Mouse (Mus musculus): Measurements from ENCODE around the gene Baz1b. TPM values are rescaled to one million over a fixed set of nuclear protein-coding genes. Genes with fewer than 3 reads are reported as not detected.

Gene Baz1b
- polyA plus RNA-seq, 1 experiment from 2014 or later: 50.8 TPM

DNA sequence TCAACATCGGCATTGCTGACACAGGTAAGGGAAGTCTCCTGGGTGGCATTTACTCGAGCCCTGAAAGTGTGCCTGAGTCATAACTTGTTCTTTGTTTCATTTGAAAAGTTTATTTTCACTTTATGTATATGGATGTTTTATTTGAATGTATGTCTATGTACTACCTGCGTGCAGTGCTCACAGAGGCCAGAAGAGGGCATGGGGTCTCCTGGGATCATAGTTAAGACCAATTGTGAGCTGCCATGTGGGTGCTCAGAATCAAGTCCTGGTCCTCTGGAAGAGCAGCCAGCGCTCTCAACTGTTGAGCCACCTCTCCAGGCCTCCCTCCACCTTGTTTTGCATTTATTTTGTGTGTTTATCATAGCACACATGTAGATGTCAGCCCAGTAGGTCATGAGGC, 30.6 kb upstream of the Baz1b start:
- Histone ChIP-seq H3K9me3 (ENCODE audit: control insufficient read depth, low read length) (no peaks in the 10 kb centered on the region), H3K27me3 (replicated peaks; ENCODE audit: control insufficient read depth, insufficient read depth, low read length) (no peaks in the 10 kb centered on the region), H3K9ac (ENCODE audit: low read depth, low read length) (no peak overlapping the region), H3K27ac (ENCODE audit: low read depth, low read length) (no peak overlapping the region), H3K36me3 (ENCODE audit: control insufficient read depth, insufficient read depth, low read length) (peaks cover 57% of the 10 kb centered on the region), H3K4me2 (no peak overlapping the region), H3K4me3 (ENCODE audit: low read depth, low read length) (no peak overlapping the region), H3K4me1 (replicated peaks; ENCODE audit: control insufficient read depth, insufficient read depth, low read length) (no peaks in the 10 kb centered on the region)
- ATAC-seq (replicated peaks; ENCODE audit: low FRiP score) (no peak), DNase-seq (ENCODE audit: low spot score) (no peak)
- WGBS: 93% methylated on average over 4 of the region's 4 CpGs

GRCm38 (mm10) chr5:135161221-135161620, 25.8 kb upstream of the Baz1b start:
- H3K36me3 ChIP-seq (ENCODE audit: control insufficient read depth, insufficient read depth, low read length): peaks cover 44% of the 10 kb centered on the region
- 93% methylated on average over 4 of the region's 4 CpGs for WGBS
- H3K9ac ChIP-seq (ENCODE audit: low read depth, low read length): no peak overlapping the region
- H3K4me2 ChIP-seq: no peak overlapping the region
- H3K4me3 ChIP-seq (ENCODE audit: low read depth, low read length): no peak overlapping the region
- no peaks in the 10 kb centered on the region for H3K9me3 ChIP-seq (ENCODE audit: control insufficient read depth, low read length)
- H3K4me1 ChIP-seq (replicated peaks; ENCODE audit: control insufficient read depth, insufficient read depth, low read length): no peaks in the 10 kb centered on the region
- no peak for ATAC-seq (replicated peaks; ENCODE audit: low FRiP score)
- H3K27me3 ChIP-seq (replicated peaks; ENCODE audit: control insufficient read depth, insufficient read depth, low read length): no peaks in the 10 kb centered on the region
- DNase-seq (ENCODE audit: low spot score): no peak
- H3K27ac ChIP-seq (ENCODE audit: low read depth, low read length): no peak overlapping the region

DNA sequence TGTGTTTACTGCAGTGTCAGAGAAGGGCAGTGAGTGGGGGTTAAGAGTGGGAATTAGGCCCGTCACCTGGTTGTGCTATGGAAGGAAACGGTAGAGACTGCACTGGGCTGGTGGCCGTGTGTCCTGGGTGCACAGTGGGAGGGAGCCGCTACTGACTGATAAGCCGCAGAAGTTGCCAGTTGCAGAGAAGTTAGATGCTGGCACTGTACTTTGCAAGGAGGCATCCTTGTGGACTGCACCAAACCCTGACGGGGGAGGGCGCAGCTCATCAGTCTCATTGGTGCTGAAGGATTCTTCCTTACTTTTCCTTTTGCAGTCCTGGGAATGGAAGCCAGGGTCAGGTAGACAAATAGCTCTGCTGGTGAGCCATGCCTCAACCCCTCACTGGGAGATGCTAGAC, 25.4 kb upstream of the Baz1b start:
- Histone ChIP-seq H3K4me3 (ENCODE audit: low read depth, low read length) (no peak overlapping the region), H3K9ac (ENCODE audit: low read depth, low read length) (no peak overlapping the region), H3K27ac (ENCODE audit: low read depth, low read length) (no peak overlapping the region), H3K27me3 (replicated peaks; ENCODE audit: control insufficient read depth, insufficient read depth, low read length) (no peaks in the 10 kb centered on the region), H3K4me2 (no peak overlapping the region), H3K4me1 (replicated peaks; ENCODE audit: control insufficient read depth, insufficient read depth, low read length) (no peaks in the 10 kb centered on the region), H3K36me3 (ENCODE audit: control insufficient read depth, insufficient read depth, low read length) (peaks cover 40% of the 10 kb centered on the region), H3K9me3 (ENCODE audit: control insufficient read depth, low read length) (no peaks in the 10 kb centered on the region)
- DNase-seq (ENCODE audit: low spot score): no peak
- 76% methylated on average over 7 of the region's 7 CpGs for WGBS
- ATAC-seq (replicated peaks; ENCODE audit: low FRiP score): no peak

GRCm38 (mm10) chr5:135162361-135162760, 24.7 kb upstream of the Baz1b start:
- Histone ChIP-seq H3K4me3 (ENCODE audit: low read depth, low read length) (no peak overlapping the region), H3K9me3 (ENCODE audit: control insufficient read depth, low read length) (no peaks in the 10 kb centered on the region), H3K27me3 (replicated peaks; ENCODE audit: control insufficient read depth, insufficient read depth, low read length) (no peaks in the 10 kb centered on the region), H3K4me1 (replicated peaks; ENCODE audit: control insufficient read depth, insufficient read depth, low read length) (no peaks in the 10 kb centered on the region), H3K36me3 (ENCODE audit: control insufficient read depth, insufficient read depth, low read length) (peaks cover 33% of the 10 kb centered on the region), H3K4me2 (no peak overlapping the region), H3K27ac (ENCODE audit: low read depth, low read length) (no peak overlapping the region), H3K9ac (ENCODE audit: low read depth, low read length) (no peak overlapping the region)
- DNase-seq (ENCODE audit: low spot score) (no peak), ATAC-seq (replicated peaks; ENCODE audit: low FRiP score) (no peak)
- WGBS: 91% methylated on average over 8 of the region's 8 CpGs

- no peak overlapping the region for H3K4me2 ChIP-seq
- no peaks in the 10 kb centered on the region for H3K27me3 ChIP-seq (replicated peaks; ENCODE audit: control insufficient read depth, insufficient read depth, low read length)
- H3K4me1 ChIP-seq (replicated peaks; ENCODE audit: control insufficient read depth, insufficient read depth, low read length): peaks cover under 1% of the 10 kb centered on the region; the same call in 1 of the 2 replicates
- ATAC-seq (replicated peaks; ENCODE audit: low FRiP score): no peak
- no peak overlapping the region for H3K27ac ChIP-seq (ENCODE audit: low read depth, low read length)
- peaks cover 31% of the 10 kb centered on the region for H3K36me3 ChIP-seq (ENCODE audit: control insufficient read depth, insufficient read depth, low read length)
- H3K4me3 ChIP-seq (ENCODE audit: low read depth, low read length): no peak overlapping the region
- WGBS: 84% methylated on average over 6 of the region's 6 CpGs
- no peak for DNase-seq (ENCODE audit: low spot score)
- H3K9ac ChIP-seq (ENCODE audit: low read depth, low read length): no peak overlapping the region
- no peaks in the 10 kb centered on the region for H3K9me3 ChIP-seq (ENCODE audit: control insufficient read depth, low read length)
These were observed 24.2 kb upstream of the Baz1b start for GRCm38 (mm10) chr5:135162821-135163220.

DNA sequence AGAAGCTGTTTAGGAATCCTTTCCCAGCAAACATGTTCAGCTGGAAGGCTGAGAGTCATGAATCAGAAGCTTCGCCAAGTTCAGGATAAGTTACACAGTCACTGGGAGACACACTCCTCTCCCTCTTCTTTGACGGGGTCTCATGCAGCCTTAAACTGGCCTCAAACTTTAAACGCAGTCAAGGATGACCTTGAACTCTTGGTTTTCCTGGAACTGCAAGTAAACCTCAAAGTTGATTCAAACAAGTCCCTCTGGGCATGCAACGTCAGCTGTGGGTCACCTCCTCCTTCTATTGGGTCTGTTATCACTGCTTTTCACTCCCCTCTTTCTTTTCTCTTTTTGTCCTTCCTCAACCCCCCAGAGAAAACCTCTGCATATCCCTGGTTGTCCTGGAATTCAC, 20.2 kb upstream of the Baz1b start:
- no peak for ATAC-seq (replicated peaks; ENCODE audit: low FRiP score)
- peaks cover 8% of the 10 kb centered on the region; the same call in 1 of the 2 replicates for H3K36me3 ChIP-seq (ENCODE audit: control insufficient read depth, insufficient read depth, low read length)

GRCm38 (mm10) chr5:135167469-135167868, 19.6 kb upstream of the Baz1b start:
- Histone ChIP-seq H3K9ac (ENCODE audit: low read depth, low read length) (no peak overlapping the region), H3K4me2 (no peak overlapping the region), H3K4me3 (ENCODE audit: low read depth, low read length) (no peak overlapping the region)

More for the DNA sequence above, 20.2 kb upstream of the Baz1b start:
- WGBS: 76% methylated on average over 4 of the region's 4 CpGs
- H3K27me3 ChIP-seq (replicated peaks; ENCODE audit: control insufficient read depth, insufficient read depth, low read length): no peaks in the 10 kb centered on the region
- no peak overlapping the region for H3K4me2 ChIP-seq
- H3K27ac ChIP-seq (ENCODE audit: low read depth, low read length): 0 out of 2 replicates have a peak overlapping the region, but pooled peaks have one; percentile 15
- DNase-seq (ENCODE audit: low spot score): no peak
- H3K9ac ChIP-seq (ENCODE audit: low read depth, low read length): no peak overlapping the region
- H3K4me1 ChIP-seq (replicated peaks; ENCODE audit: control insufficient read depth, insufficient read depth, low read length): peaks cover 18% of the 10 kb centered on the region
- H3K4me3 ChIP-seq (ENCODE audit: low read depth, low read length): no peak overlapping the region
- no peaks in the 10 kb centered on the region for H3K9me3 ChIP-seq (ENCODE audit: control insufficient read depth, low read length)

GRCm38 (mm10) chr5:135168063-135169062, 18.7 kb upstream of the Baz1b start, which contains the start of gene Bcl7b:
TSS of gene Bcl7b (plus strand) at chr5:135168283.
- 2% methylated on average over 95 of the region's 95 CpGs for WGBS
- H3K27me3 ChIP-seq (replicated peaks; ENCODE audit: control insufficient read depth, insufficient read depth, low read length): no peaks in the 10 kb centered on the region
- DNase-seq (ENCODE audit: low spot score) (peak; percentile 96), ATAC-seq (replicated peaks; ENCODE audit: low FRiP score) (peak; percentile 94)
- peaks cover 11% of the 10 kb centered on the region for H3K36me3 ChIP-seq (ENCODE audit: control insufficient read depth, insufficient read depth, low read length)
- peak within 1 kb of the TSS; percentile 88 for H3K9ac ChIP-seq (ENCODE audit: low read depth, low read length)
- H3K9me3 ChIP-seq (ENCODE audit: control insufficient read depth, low read length): no peaks in the 10 kb centered on the region
- peak within 1 kb of the TSS; percentile 71 for H3K4me3 ChIP-seq (ENCODE audit: low read depth, low read length)
- H3K4me1 ChIP-seq (replicated peaks; ENCODE audit: control insufficient read depth, insufficient read depth, low read length): peaks cover 18% of the 10 kb centered on the region
- peak within 1 kb of the TSS; percentile 89 for H3K4me2 ChIP-seq
- H3K27ac ChIP-seq (ENCODE audit: low read depth, low read length): peak within 1 kb of the TSS; percentile 91

More at GRCm38 (mm10) chr5:135167469-135167868, 19.6 kb upstream of the Baz1b start:
- H3K27me3 ChIP-seq (replicated peaks; ENCODE audit: control insufficient read depth, insufficient read depth, low read length): no peaks in the 10 kb centered on the region
- WGBS: 91% methylated on average over 4 of the region's 4 CpGs
- ATAC-seq (replicated peaks; ENCODE audit: low FRiP score) (no peak), DNase-seq (ENCODE audit: low spot score) (no peak)
- H3K27ac ChIP-seq (ENCODE audit: low read depth, low read length): peak overlapping the region; percentile 91; the same call in 1 of the 2 replicates
- H3K9me3 ChIP-seq (ENCODE audit: control insufficient read depth, low read length): no peaks in the 10 kb centered on the region
- H3K36me3 ChIP-seq (ENCODE audit: control insufficient read depth, insufficient read depth, low read length): peaks cover 7% of the 10 kb centered on the region; the same call in 1 of the 2 replicates
- peaks cover 18% of the 10 kb centered on the region for H3K4me1 ChIP-seq (replicated peaks; ENCODE audit: control insufficient read depth, insufficient read depth, low read length)

Measured in liver, embryonic 11.5 days (tissue).